Comparison of ENCODE assay signal across 14 mouse cellular contexts in the genomic region with DNA sequence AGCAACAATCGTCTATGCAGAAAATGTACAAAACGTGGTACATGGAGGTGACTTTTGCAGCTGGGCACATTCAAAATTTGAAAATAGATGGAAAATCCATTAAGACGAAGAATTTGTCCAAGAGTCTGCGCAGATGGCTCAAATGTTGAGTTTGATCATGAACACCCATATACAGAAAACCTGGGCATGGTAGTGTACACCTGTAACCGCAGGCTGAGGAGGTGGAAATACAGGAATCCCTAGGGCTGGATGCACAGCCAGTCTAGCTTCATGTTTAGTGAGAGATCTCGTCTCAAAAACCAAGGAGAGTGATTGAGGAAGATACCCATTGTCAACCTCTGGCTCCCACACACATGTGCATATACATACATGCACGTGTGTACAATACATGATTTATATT.
"Had no signal": no experiment of that assay in that cellular context is flagged by ENCODE, and none has a peak within 500 bp of the region (broad histone marks: within the 10 kb centered on the region; RNA-seq: fewer than 3 reads in every experiment).

No protein-coding gene starts in this region.

- H3K9me3 ChIP-seq: midbrain, embryonic 12.5 days; neural tube, embryonic 12.5 days; stomach, embryonic 15.5 days had no signal

- H3K4me2 ChIP-seq: lung, embryonic 14.5 days; midbrain, embryonic 12.5 days; neural tube, embryonic 12.5 days; stomach, embryonic 15.5 days had no signal

- H3K9ac ChIP-seq: lung, embryonic 14.5 days; midbrain, embryonic 12.5 days; neural tube, embryonic 12.5 days; stomach, embryonic 15.5 days had no signal

- H3K27ac ChIP-seq: macrophage; midbrain, embryonic 12.5 days; neural tube, embryonic 12.5 days; stomach, embryonic 15.5 days had no signal

- H3K4me3 ChIP-seq: megakaryocyte, embryonic 14.5 days; midbrain, embryonic 12.5 days; neural tube, embryonic 12.5 days; stomach, embryonic 15.5 days had no signal

- H3K27me3 ChIP-seq: midbrain, embryonic 12.5 days; neural tube, embryonic 12.5 days; stomach, embryonic 15.5 days had no signal

- DNase-seq: lung, adult 18-20 months; lung, embryonic 14.5 days; lung, postnatal 10 days; lung, postnatal 36 days; midbrain, embryonic 14.5 days; right cerebral cortex, postnatal 14 days; thymus, adult 18-20 months; thymus, postnatal 14 days; thymus, postnatal 36 days had no signal

- H3K36me3 ChIP-seq: midbrain, embryonic 12.5 days; neural tube, embryonic 12.5 days; stomach, embryonic 15.5 days had no signal

- H3K4me1 ChIP-seq: megakaryocyte, embryonic 14.5 days; midbrain, embryonic 12.5 days; neural tube, embryonic 12.5 days; stomach, embryonic 15.5 days had no signal
